Mouse (Mus musculus) lung, adult 2 months (tissue): Measurements from ENCODE around the gene Cd79a.
A peak's percentile ranks its signal among the peaks of the same experiment; 100 is the strongest.

ENCODE experiments used
- CTCF ChIP-seq: fragments of 200-500 bp; IDR thresholded peaks from 2 replicates; pipeline ENCODE4 v1.5.1; 2011; ENCODE audit warnings: mild to moderate bottlenecking, low read length, control low read depth; ENCODE audit not compliant: insufficient read depth
- POLR2A ChIP-seq: fragments of 200-500 bp; IDR thresholded peaks from 2 replicates; pipeline ENCODE4 v1.6.1; 2011; ENCODE audit warnings: low read depth, mild to moderate bottlenecking, control low read depth, low read length, borderline replicate concordance; ENCODE audit errors: extremely low read depth

GRCm38 (mm10) chr7:24890281-24891216 lies 6.6 kb upstream of the Cd79a start:
- TF ChIP-seq POLR2A (peak; percentile 63; the same call in 1 of the 2 replicates), CTCF (peak; percentile 100)
